Mouse (Mus musculus): ENCODE results near the gene Itgb3bp. TPM values are rescaled to one million over a fixed set of nuclear protein-coding genes. Genes with fewer than 3 reads are reported as not detected.

Itgb3bp gene
- 0.67 and 1.4 TPM in 2 replicates for polyA plus RNA-seq (2012; rRNA removed; ENCODE audit: low replicate concordance)

GRCm38 (mm10) chr4:99929613-99930517 lies at the start of gene Itgb3bp:
Gene Itgb3bp (minus strand): TSS chr4:99929813.

DNA sequence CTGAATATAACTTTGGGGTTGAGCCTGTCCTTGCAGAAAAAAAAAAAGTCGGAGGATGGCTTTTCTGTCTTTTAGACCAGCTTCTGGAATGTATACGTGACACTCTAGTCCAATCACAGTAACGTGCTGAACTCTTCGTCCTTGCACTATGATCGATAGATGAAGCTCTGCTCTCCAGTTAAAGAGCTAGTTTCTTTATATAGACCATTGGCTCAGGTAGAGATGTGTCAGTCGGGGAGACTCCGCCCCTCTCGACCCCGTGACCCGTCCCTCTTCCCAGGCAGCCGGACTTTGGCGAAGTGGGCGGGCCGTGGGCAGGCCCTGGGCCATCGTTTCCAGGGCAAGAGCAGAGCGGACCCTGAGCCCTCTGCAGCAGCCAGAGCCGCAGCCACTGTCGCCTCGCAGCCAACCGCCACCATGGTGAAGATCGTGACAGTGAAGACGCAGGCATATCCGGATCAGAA lies 432 bp downstream of the Itgb3bp start, which contains the start of gene Pgm1:
Pgm1 (plus strand) TSS at position 266 of the 464 bp plus-strand sequence.

DNA sequence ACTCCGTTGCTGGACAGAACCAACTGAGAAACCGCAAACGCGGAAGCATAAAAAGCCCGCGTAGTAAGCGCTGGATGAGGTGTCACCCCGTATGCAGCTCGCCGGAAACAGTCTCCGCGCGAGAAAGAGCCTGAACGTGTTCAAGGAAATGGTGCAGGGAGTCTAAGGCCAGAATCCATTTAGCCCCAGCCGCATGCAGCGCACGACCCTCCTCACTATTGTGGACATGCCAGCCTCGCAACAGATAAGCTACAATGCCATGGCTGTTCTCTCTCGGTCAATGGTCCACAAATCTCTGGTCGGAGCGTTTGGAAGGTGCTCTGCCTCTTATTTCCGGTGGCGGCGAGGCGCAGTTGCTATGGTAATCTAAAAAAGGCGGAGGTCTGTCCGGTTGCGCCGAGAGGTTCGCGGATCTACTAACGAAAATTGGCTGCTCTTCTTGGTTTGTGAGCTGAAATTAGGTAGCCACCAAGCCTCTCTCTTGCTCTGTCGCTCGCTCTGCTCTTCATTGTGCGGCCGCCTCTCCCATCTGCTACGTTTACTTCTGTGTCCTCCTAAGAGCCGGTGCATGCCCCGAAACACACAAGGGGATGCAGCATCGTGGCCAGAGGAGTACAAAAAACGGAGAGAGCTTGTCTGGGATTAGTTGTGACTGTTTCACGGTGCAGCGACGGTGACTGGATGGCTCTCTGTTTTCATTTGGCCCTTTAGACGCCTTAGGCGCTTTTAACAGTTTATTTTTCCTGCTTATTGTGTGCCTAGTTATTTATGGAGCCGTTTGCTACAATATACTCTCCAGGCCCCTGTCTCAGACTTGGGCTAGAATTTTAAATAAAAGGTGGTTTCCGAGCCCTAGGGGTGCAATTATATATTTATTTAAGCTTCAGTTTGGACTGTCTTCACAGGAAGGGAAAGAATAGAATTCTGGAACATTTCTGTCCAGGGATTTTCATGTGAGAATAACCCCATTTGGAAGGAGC lies 100.2 kb downstream of the Itgb3bp start, which contains the start of gene Efcab7:
Efcab7 (plus strand) TSS at position 105 of the 980 bp plus-strand sequence.

Other genes with a start within 250 kb of the Itgb3bp start
- gene Alg6, start 214.1 kb downstream of the Itgb3bp start, polyA plus RNA-seq (2012; rRNA removed; ENCODE audit: low replicate concordance), result 1.7 and 4.9 TPM in 2 replicates
- 1.3 and 3.5 TPM in 2 replicates for gene Efcab7, start 100.6 kb downstream of the Itgb3bp start, polyA plus RNA-seq (2012; rRNA removed; ENCODE audit: low replicate concordance)
- gene Pgm1, start 399 bp downstream of the Itgb3bp start, polyA plus RNA-seq (2012; rRNA removed; ENCODE audit: low replicate concordance), result 105 and 240 TPM in 2 replicates
- 1.7 and 2.1 TPM in 2 replicates for gene Ror1, start 166.0 kb upstream of the Itgb3bp start, polyA plus RNA-seq (2012; rRNA removed; ENCODE audit: low replicate concordance)